Mouse (Mus musculus): Measurements from ENCODE around the gene Traf5.

Gene Traf5

GRCm38 (mm10) chr1:192066956-192067355, 25.4 kb downstream of the Traf5 start:
- DNase-seq (ENCODE audit: low spot score in 2 of 2) = no peak

- DNase-seq (ENCODE audit: low spot score in 2 of 2) = no peak
These were observed 29.0 kb downstream of the Traf5 start for GRCm38 (mm10) chr1:192063209-192063946.

- no peak for DNase-seq (ENCODE audit: low spot score in 2 of 2)
These were observed 29.7 kb downstream of the Traf5 start for GRCm38 (mm10) chr1:192062682-192063081.

- peak in 1 of 2 experiments; percentile 45 for DNase-seq (ENCODE audit: low spot score in 2 of 2)
These were observed 30.6 kb downstream of the Traf5 start for GRCm38 (mm10) chr1:192061666-192062306.

GRCm38 (mm10) chr1:192058911-192059310, 33.4 kb downstream of the Traf5 start:
- DNase-seq (ENCODE audit: low spot score in 2 of 2) = no peak

GRCm38 (mm10) chr1:192053726-192054125, 38.6 kb downstream of the Traf5 start:
- DNase-seq (ENCODE audit: low spot score in 2 of 2) = no peak

- DNase-seq (ENCODE audit: low spot score in 2 of 2) = no peak
These were observed 39.4 kb downstream of the Traf5 start for GRCm38 (mm10) chr1:192052986-192053385.

GRCm38 (mm10) chr1:192052461-192052860, 39.9 kb downstream of the Traf5 start:
- no peak for DNase-seq (ENCODE audit: low spot score in 2 of 2)

GRCm38 (mm10) chr1:191999022-191999421, 93.3 kb downstream of the Traf5 start:
- no peak for DNase-seq (ENCODE audit: low spot score in 2 of 2)

- no peak for DNase-seq (ENCODE audit: low spot score in 2 of 2)
These were observed 95.7 kb downstream of the Traf5 start for GRCm38 (mm10) chr1:191996621-191997185.

- no peak for DNase-seq (ENCODE audit: low spot score in 2 of 2)
These were observed 96.4 kb downstream of the Traf5 start for GRCm38 (mm10) chr1:191995916-191996315.

GRCm38 (mm10) chr1:191995488-191995887, 96.9 kb downstream of the Traf5 start:
- peak in 1 of 2 experiments; percentile 81 for DNase-seq (ENCODE audit: low spot score in 2 of 2)

- DNase-seq (ENCODE audit: low spot score in 2 of 2) = no peak
These were observed 97.9 kb downstream of the Traf5 start for GRCm38 (mm10) chr1:191994476-191994875.

- no peak for DNase-seq (ENCODE audit: low spot score in 2 of 2)
These were observed 100.1 kb downstream of the Traf5 start for GRCm38 (mm10) chr1:191992040-191992780.

GRCm38 (mm10) chr1:191989994-191990393, 102.4 kb downstream of the Traf5 start:
- DNase-seq (ENCODE audit: low spot score in 2 of 2) = peak; percentile 90 to 93

- no peak for DNase-seq (ENCODE audit: low spot score in 2 of 2)
These were observed 103.3 kb downstream of the Traf5 start for GRCm38 (mm10) chr1:191989060-191989459.

- no peak for DNase-seq (ENCODE audit: low spot score in 2 of 2)
These were observed 103.7 kb downstream of the Traf5 start for GRCm38 (mm10) chr1:191988646-191989045.

GRCm38 (mm10) chr1:191987481-191987769, 104.9 kb downstream of the Traf5 start:
- DNase-seq (ENCODE audit: low spot score in 2 of 2) = no peak

GRCm38 (mm10) chr1:191986674-191987480, 105.5 kb downstream of the Traf5 start:
- no peak for DNase-seq (ENCODE audit: low spot score in 2 of 2)

- peak; percentile 40 to 69 for DNase-seq (ENCODE audit: low spot score in 2 of 2)
These were observed 110.8 kb downstream of the Traf5 start for GRCm38 (mm10) chr1:191981426-191982102.

- peak in 1 of 2 experiments; percentile 71 for DNase-seq (ENCODE audit: low spot score in 2 of 2)
These were observed 115.2 kb downstream of the Traf5 start, which contains the start of gene Rd3 for GRCm38 (mm10) chr1:191977187-191977586. Gene Rd3, plus strand, starts transcription at chr1:191977370.
